Mouse (Mus musculus): Measurements from ENCODE around the gene Xpo5. TPM values are rescaled to one million over a fixed set of nuclear protein-coding genes. Genes with fewer than 3 reads are reported as not detected.

Xpo5 gene
- 56.4 and 62.8 TPM in 2 replicates for polyA plus RNA-seq (2014; fragmentation: Nextera tagmentation; extraction: Ambion mirVana)

- peak within 1 kb of the TSS; percentile 94 for H3K27ac ChIP-seq (ENCODE audit: low read depth, low read length)
- H3K36me3 ChIP-seq (ENCODE audit: control insufficient read depth, insufficient read depth, low read length) = peaks cover 27% of the 10 kb centered on the region
- H3K9ac ChIP-seq (ENCODE audit: low read depth, low read length) = peak within 1 kb of the TSS; percentile 88
- under 1% methylated on average over 66 of the region's 66 CpGs for WGBS
- ATAC-seq (replicated peaks; ENCODE audit: low FRiP score) (peak; percentile 96), DNase-seq (ENCODE audit: low spot score) (peak; percentile 93)
- no peaks in the 10 kb centered on the region for H3K9me3 ChIP-seq (ENCODE audit: control insufficient read depth, low read length)
- peaks cover 12% of the 10 kb centered on the region for H3K4me1 ChIP-seq (replicated peaks; ENCODE audit: control insufficient read depth, insufficient read depth, low read length)
- H3K27me3 ChIP-seq (replicated peaks; ENCODE audit: control insufficient read depth, insufficient read depth, low read length) = no peaks in the 10 kb centered on the region
- H3K4me3 ChIP-seq (ENCODE audit: low read depth, low read length) = peak within 1 kb of the TSS; percentile 91
- peak within 1 kb of the TSS; percentile 83 for H3K4me2 ChIP-seq
These were observed at the start of gene Xpo5, which contains the start of gene Polh for GRCm38 (mm10) chr17:46202421-46203071. Xpo5 (plus strand) TSS chr17:46202782. Polh (minus strand) TSS chr17:46202645.

- Histone ChIP-seq H3K36me3 (ENCODE audit: control insufficient read depth, insufficient read depth, low read length) (peaks cover 8% of the 10 kb centered on the region), H3K9ac (ENCODE audit: low read depth, low read length) (peak within 1 kb of the TSS; percentile 84), H3K9me3 (ENCODE audit: control insufficient read depth, low read length) (no peaks in the 10 kb centered on the region), H3K4me1 (replicated peaks; ENCODE audit: control insufficient read depth, insufficient read depth, low read length) (peaks cover 19% of the 10 kb centered on the region), H3K4me2 (peak within 1 kb of the TSS; percentile 85), H3K27ac (ENCODE audit: low read depth, low read length) (peak within 1 kb of the TSS; percentile 77), H3K4me3 (ENCODE audit: low read depth, low read length) (peak within 1 kb of the TSS; percentile 78), H3K27me3 (replicated peaks; ENCODE audit: control insufficient read depth, insufficient read depth, low read length) (no peaks in the 10 kb centered on the region)
- DNase-seq (ENCODE audit: low spot score) = peak; percentile 83
- 4% methylated on average over 33 of the region's 33 CpGs for WGBS
- ATAC-seq (replicated peaks; ENCODE audit: low FRiP score) = peak; percentile 87
These were observed 49.5 kb upstream of the Xpo5 start, which contains the start of gene Mad2l1bp for GRCm38 (mm10) chr17:46152847-46153782. Mad2l1bp (minus strand) TSS chr17:46153553.

GRCm38 (mm10) chr17:46154336-46154735 lies 48.2 kb upstream of the Xpo5 start:
- Histone ChIP-seq H3K4me1 (replicated peaks; ENCODE audit: control insufficient read depth, insufficient read depth, low read length) (peaks cover 24% of the 10 kb centered on the region), H3K27me3 (replicated peaks; ENCODE audit: control insufficient read depth, insufficient read depth, low read length) (no peaks in the 10 kb centered on the region), H3K36me3 (ENCODE audit: control insufficient read depth, insufficient read depth, low read length) (peaks cover 3% of the 10 kb centered on the region; the same call in 1 of the 2 replicates), H3K9ac (ENCODE audit: low read depth, low read length) (no peak overlapping the region), H3K27ac (ENCODE audit: low read depth, low read length) (0 out of 2 replicates have a peak overlapping the region, but pooled peaks have one; percentile 25), H3K9me3 (ENCODE audit: control insufficient read depth, low read length) (no peaks in the 10 kb centered on the region), H3K4me2 (no peak overlapping the region; the same call in 1 of the 2 replicates), H3K4me3 (ENCODE audit: low read depth, low read length) (no peak overlapping the region)
- ATAC-seq (replicated peaks; ENCODE audit: low FRiP score) (no peak), DNase-seq (ENCODE audit: low spot score) (no peak)
- 95% methylated on average over 3 of the region's 3 CpGs for WGBS

GRCm38 (mm10) chr17:46156680-46157079 lies 45.9 kb upstream of the Xpo5 start:
- Histone ChIP-seq H3K9ac (ENCODE audit: low read depth, low read length) (no peak overlapping the region), H3K4me1 (replicated peaks; ENCODE audit: control insufficient read depth, insufficient read depth, low read length) (peaks cover 28% of the 10 kb centered on the region), H3K27me3 (replicated peaks; ENCODE audit: control insufficient read depth, insufficient read depth, low read length) (no peaks in the 10 kb centered on the region), H3K27ac (ENCODE audit: low read depth, low read length) (peak overlapping the region; percentile 74), H3K9me3 (ENCODE audit: control insufficient read depth, low read length) (no peaks in the 10 kb centered on the region), H3K36me3 (ENCODE audit: control insufficient read depth, insufficient read depth, low read length) (no peaks in the 10 kb centered on the region), H3K4me3 (ENCODE audit: low read depth, low read length) (no peak overlapping the region), H3K4me2 (0 out of 2 replicates have a peak overlapping the region, but pooled peaks have one; percentile 12)
- 73% methylated on average over 5 of the region's 5 CpGs for WGBS
- DNase-seq (ENCODE audit: low spot score) (no peak), ATAC-seq (replicated peaks; ENCODE audit: low FRiP score) (peak; percentile 45)

DNA sequence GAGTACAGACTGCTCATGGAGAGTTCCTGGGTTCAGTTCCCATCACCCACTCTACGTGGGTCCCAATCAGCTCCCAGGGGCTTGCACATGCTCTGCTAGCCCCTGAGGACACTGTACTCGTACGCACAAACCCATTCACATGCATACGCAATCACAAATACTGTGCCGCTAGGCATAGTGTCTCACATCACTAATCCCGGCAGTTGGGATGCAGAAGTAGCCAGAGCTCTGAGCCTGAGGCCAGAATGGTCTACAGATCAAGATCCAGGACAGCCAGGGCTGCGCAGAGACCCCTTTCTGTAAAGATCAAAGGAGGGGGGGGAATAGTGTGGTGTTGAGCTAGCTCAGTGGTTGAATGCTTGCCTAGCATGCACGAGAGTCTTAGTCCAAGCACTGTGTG lies 45.5 kb upstream of the Xpo5 start:
- Histone ChIP-seq H3K4me2 (0 out of 2 replicates have a peak overlapping the region, but pooled peaks have one; percentile 12), H3K27ac (ENCODE audit: low read depth, low read length) (peak overlapping the region; percentile 74)

GRCm38 (mm10) chr17:46159236-46159635 lies 43.3 kb upstream of the Xpo5 start:
- peak overlapping the region; percentile 79 for H3K9ac ChIP-seq (ENCODE audit: low read depth, low read length)
- peak; percentile 52 for ATAC-seq (replicated peaks; ENCODE audit: low FRiP score)

More for the DNA sequence above, 45.5 kb upstream of the Xpo5 start:
- WGBS = 88% methylated on average over 8 of the region's 8 CpGs
- H3K4me3 ChIP-seq (ENCODE audit: low read depth, low read length) = no peak overlapping the region
- 0 out of 2 replicates have a peak overlapping the region, but pooled peaks have one; percentile 25 for H3K9ac ChIP-seq (ENCODE audit: low read depth, low read length)
- H3K9me3 ChIP-seq (ENCODE audit: control insufficient read depth, low read length) = no peaks in the 10 kb centered on the region
- H3K27me3 ChIP-seq (replicated peaks; ENCODE audit: control insufficient read depth, insufficient read depth, low read length) = no peaks in the 10 kb centered on the region
- DNase-seq (ENCODE audit: low spot score) = no peak
- no peak for ATAC-seq (replicated peaks; ENCODE audit: low FRiP score)
- peaks cover 31% of the 10 kb centered on the region for H3K4me1 ChIP-seq (replicated peaks; ENCODE audit: control insufficient read depth, insufficient read depth, low read length)
- no peaks in the 10 kb centered on the region for H3K36me3 ChIP-seq (ENCODE audit: control insufficient read depth, insufficient read depth, low read length)

DNA sequence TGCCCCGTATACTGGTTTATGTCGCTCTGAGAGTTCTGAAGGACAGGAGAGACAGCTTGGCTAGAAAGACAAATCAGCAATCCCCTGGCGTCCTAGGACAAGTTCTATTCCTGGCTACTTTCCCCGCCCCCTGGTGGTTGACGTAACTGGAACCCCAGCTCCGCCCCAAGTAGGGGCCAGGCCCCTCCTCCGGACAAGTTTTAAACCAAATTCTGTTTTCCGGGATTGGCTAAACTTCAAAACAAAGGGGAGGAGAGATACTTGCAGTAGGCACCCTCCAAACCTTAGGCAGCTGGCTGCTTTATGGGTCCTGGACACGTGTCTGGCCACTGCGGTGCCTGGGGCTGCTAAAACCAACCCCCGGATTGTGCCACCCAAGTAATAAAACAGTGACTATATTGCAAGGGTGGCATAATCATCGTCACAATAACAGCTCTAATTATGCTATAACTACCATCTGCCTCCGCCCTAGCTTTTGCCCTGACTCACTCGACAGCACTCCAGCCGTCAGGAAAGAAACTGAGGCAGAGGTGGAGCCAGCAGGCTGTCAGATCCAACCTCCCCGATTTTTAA lies 42.4 kb upstream of the Xpo5 start:
- peak; percentile 89 for DNase-seq (ENCODE audit: low spot score)
- peaks cover 13% of the 10 kb centered on the region; the same call in 1 of the 2 replicates for H3K36me3 ChIP-seq (ENCODE audit: control insufficient read depth, insufficient read depth, low read length)
- H3K4me2 ChIP-seq = peak overlapping the region; percentile 88
- peak overlapping the region; percentile 86 for H3K4me3 ChIP-seq (ENCODE audit: low read depth, low read length)
- peak overlapping the region; percentile 96 for H3K27ac ChIP-seq (ENCODE audit: low read depth, low read length)
- under 1% methylated on average over 16 of the region's 16 CpGs for WGBS
- H3K9me3 ChIP-seq (ENCODE audit: control insufficient read depth, low read length) = no peaks in the 10 kb centered on the region
- no peaks in the 10 kb centered on the region for H3K27me3 ChIP-seq (replicated peaks; ENCODE audit: control insufficient read depth, insufficient read depth, low read length)
- H3K4me1 ChIP-seq (replicated peaks; ENCODE audit: control insufficient read depth, insufficient read depth, low read length) = peaks cover 36% of the 10 kb centered on the region
- ATAC-seq (replicated peaks; ENCODE audit: low FRiP score) = peak; percentile 69
- peak overlapping the region; percentile 79 for H3K9ac ChIP-seq (ENCODE audit: low read depth, low read length)

More at GRCm38 (mm10) chr17:46159236-46159635, 43.3 kb upstream of the Xpo5 start:
- peak overlapping the region; percentile 86 for H3K4me3 ChIP-seq (ENCODE audit: low read depth, low read length)
- peak overlapping the region; percentile 88 for H3K4me2 ChIP-seq
- H3K4me1 ChIP-seq (replicated peaks; ENCODE audit: control insufficient read depth, insufficient read depth, low read length) = peaks cover 36% of the 10 kb centered on the region
- H3K36me3 ChIP-seq (ENCODE audit: control insufficient read depth, insufficient read depth, low read length) = 0 out of 2 replicates have a peak, but pooled peaks cover 5% of the 10 kb centered on the region
- H3K9me3 ChIP-seq (ENCODE audit: control insufficient read depth, low read length) = no peaks in the 10 kb centered on the region
- DNase-seq (ENCODE audit: low spot score) = no peak
- H3K27me3 ChIP-seq (replicated peaks; ENCODE audit: control insufficient read depth, insufficient read depth, low read length) = no peaks in the 10 kb centered on the region
- WGBS = 27% methylated on average over 2 of the region's 2 CpGs
- H3K27ac ChIP-seq (ENCODE audit: low read depth, low read length) = peak overlapping the region; percentile 96

- ATAC-seq (replicated peaks; ENCODE audit: low FRiP score) = peak; percentile 86
- H3K27ac ChIP-seq (ENCODE audit: low read depth, low read length) = peak within 1 kb of the TSS; percentile 96
- DNase-seq (ENCODE audit: low spot score) = peak; percentile 90
- peak within 1 kb of the TSS; percentile 88 for H3K4me2 ChIP-seq
- H3K27me3 ChIP-seq (replicated peaks; ENCODE audit: control insufficient read depth, insufficient read depth, low read length) = no peaks in the 10 kb centered on the region
- H3K9ac ChIP-seq (ENCODE audit: low read depth, low read length) = peak within 1 kb of the TSS; percentile 84
- peaks cover 36% of the 10 kb centered on the region for H3K4me1 ChIP-seq (replicated peaks; ENCODE audit: control insufficient read depth, insufficient read depth, low read length)
- peak within 1 kb of the TSS; percentile 86 for H3K4me3 ChIP-seq (ENCODE audit: low read depth, low read length)
- no peaks in the 10 kb centered on the region for H3K9me3 ChIP-seq (ENCODE audit: control insufficient read depth, low read length)
- under 1% methylated on average over 23 of the region's 23 CpGs for WGBS
- H3K36me3 ChIP-seq (ENCODE audit: control insufficient read depth, insufficient read depth, low read length) = peaks cover 17% of the 10 kb centered on the region; the same call in 1 of the 2 replicates
These were observed 41.9 kb upstream of the Xpo5 start, which contains the start of gene Gtpbp2 for GRCm38 (mm10) chr17:46160686-46161085. Gtpbp2 (plus strand) TSS chr17:46161032.

Measured in liver, embryonic 11.5 days (tissue).